Mouse (Mus musculus): Measurements from ENCODE around the gene Gm21095.
"Not testable (repeated sequence)": the region's sequence is repeated elsewhere in the genome, so short reads cannot be mapped to it uniquely, and the experiment has no call there.

Gene Gm21095

GRCm38 (mm10) chrY:84096979-84097378 is at the start of gene Gm21095:
Gene Gm21095, plus strand, starts transcription at chrY:84097279.
- in situ Hi-C loops (cut with MboI, MseI) = not testable (repeated sequence)

Data from T-helper 17 cell (primary cell).